Mouse (Mus musculus) T-helper 1 cell (primary cell): ENCODE results near the gene Arl8a.

ENCODE experiments used
- in situ Hi-C: fragments of 300-600 bp; cut with MboI, MseI; formaldehyde crosslinking; loops from one replicate; pipeline ENCODE4 v1.15.1; 2025; ENCODE audit warnings: high pct_unique_total_duplicates

Arl8a gene

GRCm38 (mm10) chr1:135133678-135134435 lies 12.8 kb upstream of the Arl8a start:
- in situ Hi-C loops: no loop called here

GRCm38 (mm10) chr1:135135111-135135787 lies 11.4 kb upstream of the Arl8a start:
- in situ Hi-C loops: no loop called here

- in situ Hi-C loops: no loop called here
These were observed 10.1 kb upstream of the Arl8a start for GRCm38 (mm10) chr1:135136500-135136899.

GRCm38 (mm10) chr1:135139906-135140305 lies 6.7 kb upstream of the Arl8a start:
- in situ Hi-C loops: no loop called here

- in situ Hi-C loops: no loop called here
These were observed 4.2 kb upstream of the Arl8a start for GRCm38 (mm10) chr1:135142452-135142851.

- in situ Hi-C loops: no loop called here
These were observed 2.7 kb upstream of the Arl8a start for GRCm38 (mm10) chr1:135143940-135144339.

- in situ Hi-C loops: no loop called here
These were observed 500 bp downstream of the Arl8a start for GRCm38 (mm10) chr1:135146946-135147701.

GRCm38 (mm10) chr1:135147702-135148058 lies 1.1 kb downstream of the Arl8a start:
- in situ Hi-C loops: no loop called here

GRCm38 (mm10) chr1:135148476-135148875 lies 1.9 kb downstream of the Arl8a start:
- in situ Hi-C loops: no loop called here

GRCm38 (mm10) chr1:135148996-135149395 lies 2.4 kb downstream of the Arl8a start:
- in situ Hi-C loops: no loop called here

GRCm38 (mm10) chr1:135154011-135154410 lies 7.4 kb downstream of the Arl8a start:
- in situ Hi-C loops: loop anchor here (10.0 kb wide), 1 partner anchor 211 kb away; no protein-coding TSS in a partner anchor

GRCm38 (mm10) chr1:135154411-135154959 lies 7.9 kb downstream of the Arl8a start:
- in situ Hi-C loops: loop anchor here (10.0 kb wide), 1 partner anchor 210 kb away; no protein-coding TSS in a partner anchor

GRCm38 (mm10) chr1:135156300-135156699 lies 9.7 kb downstream of the Arl8a start:
- in situ Hi-C loops: loop anchor here (10.0 kb wide), 1 partner anchor 209 kb away; no protein-coding TSS in a partner anchor

GRCm38 (mm10) chr1:135158633-135159032 lies 12.0 kb downstream of the Arl8a start:
- in situ Hi-C loops: loop anchor here (10.0 kb wide), 1 partner anchor 206 kb away; no protein-coding TSS in a partner anchor

- in situ Hi-C loops: loop anchor here (10.0 kb wide), 1 partner anchor 206 kb away; no protein-coding TSS in a partner anchor
These were observed 12.4 kb downstream of the Arl8a start for GRCm38 (mm10) chr1:135159074-135159473.

- in situ Hi-C loops: loop anchor here (10.0 kb wide), 1 partner anchor 205 kb away; no protein-coding TSS in a partner anchor
These were observed 13.0 kb downstream of the Arl8a start for GRCm38 (mm10) chr1:135159556-135160123.

GRCm38 (mm10) chr1:135160411-135161050 lies 13.9 kb downstream of the Arl8a start:
- in situ Hi-C loops: no loop called here

GRCm38 (mm10) chr1:135162720-135163119 lies 16.1 kb downstream of the Arl8a start:
- in situ Hi-C loops: no loop called here

- in situ Hi-C loops: no loop called here
These were observed 20.8 kb downstream of the Arl8a start, which contains the start of gene Gpr37l1 for GRCm38 (mm10) chr1:135167435-135167834. Gene Gpr37l1 (minus strand): TSS chr1:135167681.

- in situ Hi-C loops: no loop called here
These were observed 22.0 kb downstream of the Arl8a start for GRCm38 (mm10) chr1:135168453-135169200.
